Mouse (Mus musculus): ENCODE measurements around the gene Nfkbia. TPM values are rescaled to one million over a fixed set of nuclear protein-coding genes. Genes with fewer than 3 reads are reported as not detected.

Nfkbia gene
- total RNA-seq, 2 experiments from 2014 or later = 37.1 to 46.5 TPM

GRCm38 (mm10) chr12:55490722-55491449 is 1.6 kb downstream of the Nfkbia start:
- no peak for DNase-seq (ENCODE audit: low spot score in 2 of 2)

- DNase-seq (ENCODE audit: low spot score in 2 of 2) = no peak
These were observed 2.3 kb downstream of the Nfkbia start for GRCm38 (mm10) chr12:55489986-55490721.

GRCm38 (mm10) chr12:55488661-55489447 is 3.6 kb downstream of the Nfkbia start:
- DNase-seq (ENCODE audit: low spot score in 2 of 2) = no peak

GRCm38 (mm10) chr12:55487843-55488660 is 4.4 kb downstream of the Nfkbia start:
- no peak for DNase-seq (ENCODE audit: low spot score in 2 of 2)

GRCm38 (mm10) chr12:55486923-55487674 is 5.3 kb downstream of the Nfkbia start:
- DNase-seq (ENCODE audit: low spot score in 2 of 2) = no peak

GRCm38 (mm10) chr12:55484800-55485199 is 7.6 kb downstream of the Nfkbia start:
- no peak for DNase-seq (ENCODE audit: low spot score in 2 of 2)

GRCm38 (mm10) chr12:55484079-55484774 is 8.2 kb downstream of the Nfkbia start:
- DNase-seq (ENCODE audit: low spot score in 2 of 2) = no peak

- no peak for DNase-seq (ENCODE audit: low spot score in 2 of 2)
These were observed 8.9 kb downstream of the Nfkbia start for GRCm38 (mm10) chr12:55483591-55483990.

- DNase-seq (ENCODE audit: low spot score in 2 of 2) = no peak
These were observed 9.7 kb downstream of the Nfkbia start for GRCm38 (mm10) chr12:55482732-55483131.

- DNase-seq (ENCODE audit: low spot score in 2 of 2) = no peak
These were observed 10.7 kb downstream of the Nfkbia start for GRCm38 (mm10) chr12:55481739-55482138.

GRCm38 (mm10) chr12:55480471-55481153 is 11.8 kb downstream of the Nfkbia start:
- no peak for DNase-seq (ENCODE audit: low spot score in 2 of 2)

- no peak for DNase-seq (ENCODE audit: low spot score in 2 of 2)
These were observed 13.5 kb downstream of the Nfkbia start for GRCm38 (mm10) chr12:55478901-55479300.

- DNase-seq (ENCODE audit: low spot score in 2 of 2) = no peak
These were observed 18.3 kb downstream of the Nfkbia start for GRCm38 (mm10) chr12:55474209-55474583.

- peak in 1 of 2 experiments; percentile 42 for DNase-seq (ENCODE audit: low spot score in 2 of 2)
These were observed 18.9 kb downstream of the Nfkbia start for GRCm38 (mm10) chr12:55473250-55474208.

GRCm38 (mm10) chr12:55471344-55471743 is 21.1 kb downstream of the Nfkbia start:
- DNase-seq (ENCODE audit: low spot score in 2 of 2) = no peak

GRCm38 (mm10) chr12:55470442-55470841 is 22.0 kb downstream of the Nfkbia start:
- no peak for DNase-seq (ENCODE audit: low spot score in 2 of 2)

GRCm38 (mm10) chr12:55467331-55468180 is 24.9 kb downstream of the Nfkbia start:
- DNase-seq (ENCODE audit: low spot score in 2 of 2) = no peak

Measured in gastrocnemius, postnatal 4 days (tissue).